Mouse (Mus musculus) cerebellum, adult 2 months (tissue): ENCODE results near the gene Scarb2. TPM values are rescaled to one million over a fixed set of nuclear protein-coding genes. Genes with fewer than 3 reads are reported as not detected.

Experiments used
- DNase-seq, 2 experiments: peaks; one replicate each; pipeline ENCODE4 v3.0.0; 2021
- H3K27ac ChIP-seq: fragments of 200-500 bp; 2 replicates; pipeline ENCODE4 v1.5.1; 2012; ENCODE audit warnings: low read length, control low read depth, inconsistent platforms; ENCODE audit not compliant: insufficient read depth
- H3K27me3 ChIP-seq: fragments of 200-500 bp; 2 replicates; pipeline ENCODE4 v1.6.1; 2012; ENCODE audit warnings: inconsistent platforms, mild to moderate bottlenecking, low read length, moderate library complexity; ENCODE audit not compliant: control insufficient read depth, insufficient read depth
- H3K4me1 ChIP-seq: fragments of 200-500 bp; 2 replicates; pipeline ENCODE4 v1.6.1; 2011; ENCODE audit warnings: low read length; ENCODE audit not compliant: control insufficient read depth, insufficient read depth
- H3K4me3 ChIP-seq: fragments of 200-500 bp; replicated peaks from 2 replicates; pipeline ENCODE3; 2011; ENCODE audit warnings: mild to moderate bottlenecking, low read depth, low read length, control low read depth; ENCODE audit not compliant: insufficient read depth
- CTCF ChIP-seq: fragments of 200-500 bp; IDR thresholded peaks from 2 replicates; pipeline ENCODE4 v1.5.1; 2011; ENCODE audit warnings: low read depth, mild to moderate bottlenecking, control low read depth, low read length, moderate library complexity, borderline replicate concordance; ENCODE audit not compliant: insufficient read depth
- POLR2A ChIP-seq: fragments of 200-500 bp; IDR thresholded peaks from 2 replicates; pipeline ENCODE4 v1.6.1; 2011; ENCODE audit warnings: low read length, control low read depth, borderline replicate concordance; ENCODE audit not compliant: insufficient read depth
- WGBS: fragments of 180-500 bp; shearing (Covaris S2); methylation state at CpG from one replicate; pipeline ENCODE4 v1.1.7; 2018; 5-methylcytosine and 5-hydroxymethylcytosine counted together
- polyA plus RNA-seq: library from polyadenylated mRNA; depleted of rRNA; stranded (reverse); fragments of >200 nt; gene quantifications from 2 replicates; pipeline ENCODE4 v1.2.3, GENCODE M21; 2012

Gene Scarb2
- polyA plus RNA-seq, 1 experiment, result 72.1 TPM

DNA sequence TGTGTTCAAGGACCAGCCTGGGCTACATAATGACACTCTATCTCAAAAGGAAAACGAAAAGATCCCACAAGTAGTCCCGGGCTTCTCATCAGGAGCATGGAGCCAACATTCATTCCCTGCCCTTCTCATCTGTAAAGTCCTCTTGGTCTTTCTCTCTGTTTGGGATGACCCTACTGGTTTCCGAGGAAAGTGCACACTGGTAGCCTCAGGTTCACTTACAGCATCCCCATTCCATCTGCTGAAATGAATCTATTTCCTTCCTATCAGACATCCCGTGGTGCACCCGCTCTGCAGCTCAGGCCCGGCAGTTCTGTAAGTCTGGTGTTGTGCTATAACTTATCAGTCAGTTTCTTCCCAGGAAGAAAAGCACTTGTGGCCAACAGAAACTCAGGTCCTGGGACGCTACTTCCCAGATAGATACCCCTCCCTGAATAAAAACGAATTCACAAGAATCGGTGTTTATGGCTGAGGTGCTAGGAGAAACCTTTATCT lies 3.2 kb downstream of the Scarb2 start:
- H3K4me3 ChIP-seq, result peak overlapping the region; percentile 23
- no peak overlapping the region for H3K27ac ChIP-seq
- peaks cover 22% of the 10 kb centered on the region for H3K4me1 ChIP-seq
- H3K27me3 ChIP-seq, result no peaks in the 10 kb centered on the region
- 62% methylated on average over 9 of the region's 9 CpGs for WGBS
- no peak for TF ChIP-seq CTCF
- no peak for TF ChIP-seq POLR2A
- no peak for DNase-seq

DNA sequence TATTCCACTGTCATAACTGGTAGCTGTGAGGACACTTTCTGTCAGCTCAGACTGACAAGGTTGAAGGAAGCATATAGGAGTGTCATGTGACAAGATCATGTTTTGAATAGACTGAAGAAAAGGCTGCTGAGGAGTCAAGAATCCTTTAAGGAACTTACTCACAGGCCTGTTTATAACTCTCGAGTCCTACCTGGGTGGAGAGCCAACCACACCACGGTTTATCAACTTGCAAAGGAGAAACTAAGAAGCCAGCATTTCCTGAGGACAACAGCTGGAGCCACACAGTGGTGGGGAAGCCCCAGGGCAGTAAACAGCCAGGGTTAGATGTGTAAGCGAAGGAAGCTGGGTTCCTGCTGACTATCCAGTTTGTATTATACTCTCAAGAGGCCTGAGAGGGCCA lies 7.3 kb downstream of the Scarb2 start:
- H3K27me3 ChIP-seq, result no peaks in the 10 kb centered on the region
- H3K4me1 ChIP-seq, result peaks cover 25% of the 10 kb centered on the region
- 85% methylated on average over 3 of the region's 3 CpGs for WGBS
- no peak for DNase-seq
- TF ChIP-seq CTCF (no peak), POLR2A (no peak)
- H3K4me3 ChIP-seq, result no peak overlapping the region
- no peak overlapping the region for H3K27ac ChIP-seq

DNA sequence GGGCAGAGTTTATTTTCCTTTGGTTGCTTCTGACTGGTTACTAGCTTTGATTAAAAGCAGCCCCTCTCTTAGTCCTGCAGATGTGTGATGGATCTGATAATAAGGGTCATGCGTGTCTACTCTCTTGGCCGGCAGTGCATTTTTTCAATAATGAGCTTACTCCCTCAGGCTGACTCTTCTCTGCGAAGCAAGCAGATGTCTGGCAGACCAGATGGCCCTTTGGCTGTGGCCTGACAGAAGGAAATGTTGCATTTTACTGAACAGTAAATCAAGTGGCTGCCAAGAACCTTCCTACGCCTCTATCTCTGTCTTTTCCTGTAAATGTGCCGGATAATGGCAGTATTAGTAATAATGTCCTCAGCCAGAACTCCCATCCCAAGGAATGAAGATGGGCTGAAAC lies 8.0 kb downstream of the Scarb2 start:
- Histone ChIP-seq H3K4me3 (no peak overlapping the region), H3K27me3 (no peaks in the 10 kb centered on the region), H3K4me1 (peaks cover 25% of the 10 kb centered on the region), H3K27ac (no peak overlapping the region)
- peak; percentile 58 to 82 for DNase-seq
- no peak for TF ChIP-seq CTCF
- no peak for TF ChIP-seq POLR2A
- WGBS, result 7% methylated on average over 5 of the region's 5 CpGs

DNA sequence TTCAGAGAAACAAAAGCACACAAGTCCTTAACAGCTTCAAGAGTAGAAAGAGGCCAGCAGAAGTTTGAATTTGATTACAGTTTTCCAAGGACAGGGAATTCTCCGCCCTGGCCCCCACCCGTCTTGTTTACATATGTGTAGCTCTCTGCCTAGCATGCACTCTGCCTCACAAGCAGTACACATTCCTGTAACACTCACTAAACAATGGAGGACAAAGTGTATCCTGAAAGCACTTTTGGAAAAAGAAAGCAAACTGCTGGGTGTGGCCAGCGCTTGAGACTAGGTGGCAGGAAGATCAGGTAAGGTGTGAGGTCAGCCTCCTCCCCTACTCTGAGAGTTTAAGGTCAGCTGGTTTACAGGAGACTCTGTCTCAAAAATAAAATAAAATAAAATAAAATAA lies 8.4 kb downstream of the Scarb2 start:
- no peak for DNase-seq
- Histone ChIP-seq H3K4me3 (no peak overlapping the region), H3K4me1 (peaks cover 22% of the 10 kb centered on the region), H3K27me3 (no peaks in the 10 kb centered on the region), H3K27ac (no peak overlapping the region)
- TF ChIP-seq CTCF (no peak), POLR2A (no peak)
- 89% methylated on average over 3 of the region's 3 CpGs for WGBS

DNA sequence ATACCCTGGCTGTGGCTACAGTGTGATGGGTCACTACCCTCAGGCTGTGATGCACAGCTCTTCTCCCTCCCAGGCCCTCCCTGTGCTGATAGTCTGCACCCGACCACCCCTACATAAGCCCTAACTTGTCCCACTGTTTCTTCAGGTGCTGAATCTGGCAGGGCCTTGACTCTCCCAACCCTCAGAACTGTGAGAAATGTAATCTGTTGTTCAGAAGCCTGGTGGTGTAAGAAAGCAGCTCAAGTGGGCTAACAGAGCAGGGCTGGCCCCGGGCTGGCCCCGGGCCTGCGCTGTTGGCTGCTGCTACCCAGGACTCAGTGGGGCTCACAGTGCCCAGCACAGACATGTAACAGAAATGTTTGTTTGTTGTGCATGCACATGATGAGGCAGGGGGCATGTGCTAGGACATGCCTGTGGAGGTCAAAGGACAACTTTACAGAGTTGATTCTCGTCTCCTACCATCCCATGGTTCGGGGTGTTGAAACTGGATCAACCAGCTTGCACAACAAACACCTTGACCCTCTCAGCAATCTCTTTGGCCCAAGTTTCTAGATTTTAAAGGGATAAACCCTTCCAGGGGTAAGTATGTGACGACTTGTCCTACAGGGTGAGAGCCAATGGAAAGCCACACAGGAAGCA lies 10.7 kb downstream of the Scarb2 start:
- Histone ChIP-seq H3K27me3 (no peaks in the 10 kb centered on the region), H3K27ac (no peak overlapping the region; the same call in 1 of the 2 replicates), H3K4me1 (peaks cover 19% of the 10 kb centered on the region), H3K4me3 (no peak overlapping the region)
- TF ChIP-seq CTCF (no peak), POLR2A (no peak)
- WGBS, result 81% methylated on average over 7 of the region's 7 CpGs
- no peak for DNase-seq

DNA sequence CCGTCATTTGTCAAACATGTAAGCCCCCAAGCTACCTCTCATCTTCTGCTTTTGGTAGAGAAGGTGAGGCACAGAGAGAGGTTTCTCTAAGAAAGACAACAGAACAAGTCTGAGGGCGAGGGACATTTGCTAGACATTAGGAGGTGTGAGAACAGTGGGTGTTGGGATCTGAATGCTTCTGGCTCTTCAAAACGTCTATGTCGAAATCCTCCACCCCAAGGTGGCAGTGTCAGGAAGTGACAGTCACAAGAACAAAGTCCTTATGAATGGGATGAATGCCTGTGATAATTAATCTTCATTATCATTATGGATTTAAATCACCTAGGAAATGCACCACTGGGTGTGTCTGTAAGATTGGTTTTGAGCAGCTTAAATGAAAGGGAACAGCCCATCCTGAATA lies 11.3 kb downstream of the Scarb2 start:
- DNase-seq, result no peak
- TF ChIP-seq POLR2A (no peak), CTCF (no peak)

DNA sequence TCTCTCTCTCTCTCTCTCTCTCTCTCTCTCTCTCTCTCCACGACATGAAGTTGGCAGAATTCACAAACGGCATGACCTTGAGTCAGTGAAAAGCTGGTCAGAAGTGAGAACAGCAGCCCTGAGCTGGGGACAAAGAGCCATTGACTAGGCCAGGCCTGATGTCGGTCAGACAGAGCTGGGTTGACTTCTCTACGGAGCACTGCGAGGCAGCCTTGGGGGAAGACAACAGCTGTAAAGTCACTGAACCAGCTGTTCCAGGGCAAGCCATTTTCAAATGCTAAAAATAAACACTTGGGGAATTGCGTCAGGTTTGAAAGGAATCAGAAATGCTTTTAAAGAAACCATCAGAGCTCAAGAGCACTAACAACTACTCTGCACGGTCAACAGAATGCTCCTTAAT lies 13.2 kb downstream of the Scarb2 start:
- TF ChIP-seq POLR2A (no peak), CTCF (no peak)
- 65% methylated on average over 7 of the region's 7 CpGs for WGBS
- Histone ChIP-seq H3K4me1 (peaks cover 12% of the 10 kb centered on the region), H3K27ac (0 out of 2 replicates have a peak overlapping the region, but pooled peaks have one; percentile 26), H3K4me3 (no peak overlapping the region), H3K27me3 (no peaks in the 10 kb centered on the region)
- DNase-seq, result no peak

More for the DNA sequence above, 11.3 kb downstream of the Scarb2 start:
- WGBS, result 57% methylated on average over 4 of the region's 4 CpGs
- no peak overlapping the region for H3K27ac ChIP-seq
- H3K27me3 ChIP-seq, result no peaks in the 10 kb centered on the region
- peaks cover 19% of the 10 kb centered on the region for H3K4me1 ChIP-seq
- H3K4me3 ChIP-seq, result no peak overlapping the region

DNA sequence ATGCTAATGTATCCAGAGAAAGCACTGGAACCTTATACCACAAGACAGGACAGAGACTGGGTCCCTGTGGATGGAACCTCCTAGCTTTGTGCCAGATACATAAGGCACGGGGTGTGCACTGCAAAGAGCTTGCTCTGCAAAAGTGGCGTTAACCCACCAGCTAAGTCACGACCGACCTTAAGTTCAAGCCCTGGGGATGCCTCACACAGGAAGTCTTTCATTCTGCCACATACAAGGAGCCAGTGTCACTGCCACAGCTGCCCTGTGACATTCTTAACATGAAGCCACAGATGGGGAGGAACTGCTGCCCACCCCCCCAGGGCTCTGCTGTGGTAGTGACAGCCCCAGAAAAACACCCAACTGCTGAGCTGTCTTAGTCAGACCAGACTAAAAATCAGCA lies 15.9 kb downstream of the Scarb2 start:
- Histone ChIP-seq H3K4me1 (peaks cover 7% of the 10 kb centered on the region; the same call in 1 of the 2 replicates), H3K27me3 (no peaks in the 10 kb centered on the region), H3K27ac (no peak overlapping the region), H3K4me3 (no peak overlapping the region)
- WGBS, result 66% methylated on average over 4 of the region's 4 CpGs
- DNase-seq, result no peak
- no peak for TF ChIP-seq POLR2A
- TF ChIP-seq CTCF, result no peak
